Mouse (Mus musculus): ENCODE measurements around the gene Naaladl1.
"Not testable (repeated sequence)": the region's sequence is repeated elsewhere in the genome, so short reads cannot be mapped to it uniquely, and the experiment has no call there.

Naaladl1 gene

GRCm38 (mm10) chr19:6132171-6132827 is 26.7 kb downstream of the Naaladl1 start:
- DNase-seq: no peak

GRCm38 (mm10) chr19:6133197-6133596 is 27.6 kb downstream of the Naaladl1 start:
- DNase-seq: not testable (repeated sequence)

- no peak for DNase-seq
Measured at GRCm38 (mm10) chr19:6136397-6136796, 30.8 kb downstream of the Naaladl1 start.

- no peak for DNase-seq
Measured at GRCm38 (mm10) chr19:6139701-6140100, 34.1 kb downstream of the Naaladl1 start.

- no peak for DNase-seq
Measured at GRCm38 (mm10) chr19:6140374-6140677, 34.7 kb downstream of the Naaladl1 start.

GRCm38 (mm10) chr19:6140678-6141393 is 35.3 kb downstream of the Naaladl1 start, which contains the start of gene Batf2:
TSS of gene Batf2 (plus strand) at chr19:6140983.
- DNase-seq: peak; percentile 93 to 95

- peak; percentile 82 to 86 for DNase-seq
Measured at GRCm38 (mm10) chr19:6141394-6141749, 35.8 kb downstream of the Naaladl1 start, which contains the start of gene Arl2. TSS of gene Arl2 (minus strand) at chr19:6141548.

- no peak for DNase-seq
Measured at GRCm38 (mm10) chr19:6144842-6145241, 39.3 kb downstream of the Naaladl1 start.

- no peak for DNase-seq
Measured at GRCm38 (mm10) chr19:6155174-6155573, 49.6 kb downstream of the Naaladl1 start.

GRCm38 (mm10) chr19:6156372-6156771 is 50.8 kb downstream of the Naaladl1 start:
- DNase-seq: no peak

- peak in 1 of 2 experiments; percentile 23 for DNase-seq
Measured at GRCm38 (mm10) chr19:6157220-6157619, 51.6 kb downstream of the Naaladl1 start.

GRCm38 (mm10) chr19:6163872-6164547 is 58.4 kb downstream of the Naaladl1 start:
- DNase-seq: peak; percentile 65 to 71
